Mouse (Mus musculus): Measurements from ENCODE around the gene Coro2b. TPM values are rescaled to one million over a fixed set of nuclear protein-coding genes. Genes with fewer than 3 reads are reported as not detected.

The Coro2b gene
- polyA plus RNA-seq, 1 experiment = 3.1 TPM

- TF ChIP-seq EP300 (IDR thresholded peaks at IDR 0.05; ENCODE audit: insufficient read depth, low read depth, low read length) (0 out of 2 replicates have a peak, but pooled peaks have one; percentile 30), CTCF (IDR thresholded peaks at IDR 0.05; ENCODE audit: low read depth, low read length) (no peak), POLR2A (IDR thresholded peaks at IDR 0.05; ENCODE audit: insufficient read depth, low read length) (no peak)
- no peaks in the 10 kb centered on the region for H3K36me3 ChIP-seq (ENCODE audit: control insufficient read depth, insufficient read depth, low read length, poor library complexity, severe bottlenecking)
- H3K9ac ChIP-seq (ENCODE audit: low read depth, poor library complexity, severe bottlenecking) = no peak overlapping the region
- H3K27ac ChIP-seq (ENCODE audit: insufficient read depth, low read length) = no peak overlapping the region
- H3K9me3 ChIP-seq (replicated peaks; ENCODE audit: control insufficient read depth, insufficient read depth, low read length, poor library complexity, severe bottlenecking) = no peaks in the 10 kb centered on the region
- H3K4me3 ChIP-seq (ENCODE audit: low read depth, low read length) = no peak overlapping the region
- no peaks in the 10 kb centered on the region for H3K27me3 ChIP-seq (ENCODE audit: control insufficient read depth, insufficient read depth, low read length, poor library complexity, severe bottlenecking)
- H3K4me1 ChIP-seq (ENCODE audit: control insufficient read depth, insufficient read depth, low read length) = peaks cover 11% of the 10 kb centered on the region
Observed at GRCm38 (mm10) chr9:62508740-62509524, 27.9 kb downstream of the Coro2b start.

- no peak overlapping the region for H3K9ac ChIP-seq (ENCODE audit: low read depth, poor library complexity, severe bottlenecking)
- no peaks in the 10 kb centered on the region for H3K27me3 ChIP-seq (ENCODE audit: control insufficient read depth, insufficient read depth, low read length, poor library complexity, severe bottlenecking)
- H3K4me1 ChIP-seq (ENCODE audit: control insufficient read depth, insufficient read depth, low read length) = peaks cover 11% of the 10 kb centered on the region
- H3K27ac ChIP-seq (ENCODE audit: insufficient read depth, low read length) = no peak overlapping the region
- TF ChIP-seq EP300 (IDR thresholded peaks at IDR 0.05; ENCODE audit: insufficient read depth, low read depth, low read length) (no peak), CTCF (IDR thresholded peaks at IDR 0.05; ENCODE audit: low read depth, low read length) (no peak), POLR2A (IDR thresholded peaks at IDR 0.05; ENCODE audit: insufficient read depth, low read length) (no peak)
- H3K9me3 ChIP-seq (replicated peaks; ENCODE audit: control insufficient read depth, insufficient read depth, low read length, poor library complexity, severe bottlenecking) = no peaks in the 10 kb centered on the region
- no peak overlapping the region for H3K4me3 ChIP-seq (ENCODE audit: low read depth, low read length)
- no peaks in the 10 kb centered on the region for H3K36me3 ChIP-seq (ENCODE audit: control insufficient read depth, insufficient read depth, low read length, poor library complexity, severe bottlenecking)
Observed at GRCm38 (mm10) chr9:62506467-62507067, 30.3 kb downstream of the Coro2b start.

- no peak for TF ChIP-seq CTCF (IDR thresholded peaks at IDR 0.05; ENCODE audit: low read depth, low read length)
- TF ChIP-seq EP300 (IDR thresholded peaks at IDR 0.05; ENCODE audit: insufficient read depth, low read depth, low read length) = no peak
- no peak for TF ChIP-seq POLR2A (IDR thresholded peaks at IDR 0.05; ENCODE audit: insufficient read depth, low read length)
- no peak overlapping the region for H3K27ac ChIP-seq (ENCODE audit: insufficient read depth, low read length)
- peaks cover 11% of the 10 kb centered on the region for H3K4me1 ChIP-seq (ENCODE audit: control insufficient read depth, insufficient read depth, low read length)
Observed at GRCm38 (mm10) chr9:62504129-62504528, 32.7 kb downstream of the Coro2b start.

DNA sequence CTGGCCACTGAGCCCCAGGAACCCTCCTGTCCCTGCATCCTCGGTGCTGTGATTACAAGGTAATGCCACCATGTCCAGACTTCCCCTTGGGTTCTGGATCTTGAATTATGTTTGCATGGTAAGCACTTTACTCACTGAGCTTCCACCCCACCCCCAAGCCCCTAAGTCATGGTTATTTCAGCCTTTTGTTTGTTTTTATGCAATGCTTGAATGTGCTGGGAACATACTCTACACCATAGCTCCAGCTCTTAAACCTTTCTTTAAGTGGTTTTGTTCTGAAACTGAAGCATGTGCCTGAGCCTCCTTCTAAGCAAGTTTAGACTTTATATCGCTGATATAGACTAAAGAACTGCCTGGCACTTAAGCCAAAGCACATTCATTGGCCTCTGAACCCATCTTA, 34.5 kb downstream of the Coro2b start:
- no peak overlapping the region for H3K27ac ChIP-seq (ENCODE audit: insufficient read depth, low read length)

More at GRCm38 (mm10) chr9:62504129-62504528, 32.7 kb downstream of the Coro2b start:
- Histone ChIP-seq H3K36me3 (ENCODE audit: control insufficient read depth, insufficient read depth, low read length, poor library complexity, severe bottlenecking) (no peaks in the 10 kb centered on the region), H3K4me3 (ENCODE audit: low read depth, low read length) (no peak overlapping the region), H3K27me3 (ENCODE audit: control insufficient read depth, insufficient read depth, low read length, poor library complexity, severe bottlenecking) (no peaks in the 10 kb centered on the region), H3K9ac (ENCODE audit: low read depth, poor library complexity, severe bottlenecking) (no peak overlapping the region), H3K9me3 (replicated peaks; ENCODE audit: control insufficient read depth, insufficient read depth, low read length, poor library complexity, severe bottlenecking) (no peaks in the 10 kb centered on the region)

DNA sequence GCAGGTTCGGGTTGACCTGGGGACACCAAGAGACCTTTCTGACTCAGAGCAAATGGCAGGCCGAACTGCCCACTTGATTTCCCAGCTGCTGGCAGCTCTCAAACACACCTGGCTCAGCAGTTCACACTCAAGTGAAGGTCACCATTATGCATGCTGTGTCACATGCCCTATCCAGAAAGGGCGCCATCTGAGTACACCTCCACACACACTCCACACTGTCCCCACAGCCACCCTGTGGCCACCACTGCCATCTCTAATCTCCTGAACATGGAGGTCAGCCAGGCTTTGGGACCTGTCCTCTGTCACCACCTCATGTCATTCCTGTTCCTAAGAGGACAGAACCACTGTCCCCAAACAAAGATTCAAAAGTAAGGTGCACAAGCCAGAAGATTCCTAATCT, 35.3 kb downstream of the Coro2b start:
- Histone ChIP-seq H3K27ac (ENCODE audit: insufficient read depth, low read length) (no peak overlapping the region), H3K27me3 (ENCODE audit: control insufficient read depth, insufficient read depth, low read length, poor library complexity, severe bottlenecking) (no peaks in the 10 kb centered on the region), H3K9ac (ENCODE audit: low read depth, poor library complexity, severe bottlenecking) (no peak overlapping the region), H3K4me3 (ENCODE audit: low read depth, low read length) (no peak overlapping the region), H3K36me3 (ENCODE audit: control insufficient read depth, insufficient read depth, low read length, poor library complexity, severe bottlenecking) (no peaks in the 10 kb centered on the region), H3K9me3 (replicated peaks; ENCODE audit: control insufficient read depth, insufficient read depth, low read length, poor library complexity, severe bottlenecking) (no peaks in the 10 kb centered on the region), H3K4me1 (ENCODE audit: control insufficient read depth, insufficient read depth, low read length) (peaks cover 14% of the 10 kb centered on the region)
- TF ChIP-seq POLR2A (IDR thresholded peaks at IDR 0.05; ENCODE audit: insufficient read depth, low read length) (no peak), EP300 (IDR thresholded peaks at IDR 0.05; ENCODE audit: insufficient read depth, low read depth, low read length) (no peak), CTCF (IDR thresholded peaks at IDR 0.05; ENCODE audit: low read depth, low read length) (no peak)

More for the DNA sequence above, 34.5 kb downstream of the Coro2b start:
- Histone ChIP-seq H3K36me3 (ENCODE audit: control insufficient read depth, insufficient read depth, low read length, poor library complexity, severe bottlenecking) (no peaks in the 10 kb centered on the region), H3K4me3 (ENCODE audit: low read depth, low read length) (no peak overlapping the region), H3K9ac (ENCODE audit: low read depth, poor library complexity, severe bottlenecking) (no peak overlapping the region), H3K27me3 (ENCODE audit: control insufficient read depth, insufficient read depth, low read length, poor library complexity, severe bottlenecking) (no peaks in the 10 kb centered on the region), H3K9me3 (replicated peaks; ENCODE audit: control insufficient read depth, insufficient read depth, low read length, poor library complexity, severe bottlenecking) (no peaks in the 10 kb centered on the region), H3K4me1 (ENCODE audit: control insufficient read depth, insufficient read depth, low read length) (peaks cover 13% of the 10 kb centered on the region)
- TF ChIP-seq POLR2A (IDR thresholded peaks at IDR 0.05; ENCODE audit: insufficient read depth, low read length) (no peak), EP300 (IDR thresholded peaks at IDR 0.05; ENCODE audit: insufficient read depth, low read depth, low read length) (no peak), CTCF (IDR thresholded peaks at IDR 0.05; ENCODE audit: low read depth, low read length) (no peak)

DNA sequence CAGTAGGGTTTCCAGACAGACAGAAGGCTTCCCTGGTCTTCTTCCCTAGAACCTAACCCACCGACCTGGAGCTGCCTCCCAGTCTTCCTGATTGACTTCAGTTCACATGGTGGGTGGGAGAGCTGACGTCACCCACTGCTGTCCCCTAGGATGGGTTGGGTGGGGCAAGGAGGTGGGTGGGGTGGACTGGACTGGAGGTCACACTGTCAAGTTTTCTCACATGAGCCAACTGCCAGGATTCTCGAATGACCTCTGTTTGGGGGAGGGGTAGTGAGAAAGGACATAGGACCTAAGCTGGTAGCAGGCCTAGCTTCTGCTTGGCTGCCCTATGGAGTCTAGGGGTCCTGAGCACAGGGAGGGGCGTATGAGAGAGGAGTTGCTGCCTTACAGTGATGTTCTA, 36.8 kb downstream of the Coro2b start:
- H3K27me3 ChIP-seq (ENCODE audit: control insufficient read depth, insufficient read depth, low read length, poor library complexity, severe bottlenecking) = no peaks in the 10 kb centered on the region
- TF ChIP-seq CTCF (IDR thresholded peaks at IDR 0.05; ENCODE audit: low read depth, low read length) = no peak
- peak; percentile 65; the same call in 1 of the 2 replicates for TF ChIP-seq EP300 (IDR thresholded peaks at IDR 0.05; ENCODE audit: insufficient read depth, low read depth, low read length)

More for the DNA sequence above, 36.8 kb downstream of the Coro2b start:
- Histone ChIP-seq H3K4me1 (ENCODE audit: control insufficient read depth, insufficient read depth, low read length) (peaks cover 14% of the 10 kb centered on the region), H3K36me3 (ENCODE audit: control insufficient read depth, insufficient read depth, low read length, poor library complexity, severe bottlenecking) (no peaks in the 10 kb centered on the region), H3K9ac (ENCODE audit: low read depth, poor library complexity, severe bottlenecking) (no peak overlapping the region), H3K9me3 (replicated peaks; ENCODE audit: control insufficient read depth, insufficient read depth, low read length, poor library complexity, severe bottlenecking) (no peaks in the 10 kb centered on the region), H3K4me3 (ENCODE audit: low read depth, low read length) (no peak overlapping the region), H3K27ac (ENCODE audit: insufficient read depth, low read length) (no peak overlapping the region)

All from ES-Bruce4 (cell line).